Mouse (Mus musculus) layer of hippocampus, postnatal 25 days (tissue): ENCODE data around the gene Nanos2. TPM values are rescaled to one million over a fixed set of nuclear protein-coding genes. Genes with fewer than 3 reads are reported as not detected.

Experiments used
- DNase-seq, 2 experiments: peaks; one replicate each; pipeline ENCODE4 v3.0.0; 2022; ENCODE audit warnings: mixed read lengths in 2 of 2, low spot score in 1 of 2; ENCODE audit errors: extremely low spot score in 1 of 2
- total RNA-seq, 2 experiments: library from RNA; stranded (reverse); gene quantifications; 2 replicates each; pipeline ENCODE4 v1.2.3; 2021

The Nanos2 gene
- total RNA-seq, 2 experiments from 2014 or later, result 0.17 to 0.70 TPM

GRCm38 (mm10) chr7:19014452-19014851 is 27.3 kb downstream of the Nanos2 start:
- no peak for DNase-seq

GRCm38 (mm10) chr7:19016042-19016441 is 28.8 kb downstream of the Nanos2 start:
- DNase-seq, result no peak

GRCm38 (mm10) chr7:19017909-19018308 is 30.7 kb downstream of the Nanos2 start:
- DNase-seq, result no peak

- no peak for DNase-seq
Measured at GRCm38 (mm10) chr7:19021048-19021447, 33.8 kb downstream of the Nanos2 start.

GRCm38 (mm10) chr7:19022189-19022958 is 35.2 kb downstream of the Nanos2 start:
- no peak for DNase-seq

- no peak for DNase-seq
Measured at GRCm38 (mm10) chr7:19023357-19023814, 36.2 kb downstream of the Nanos2 start, which contains the start of gene Foxa3. Gene Foxa3 (minus strand): TSS chr7:19023538.

GRCm38 (mm10) chr7:19024096-19024506 is 36.9 kb downstream of the Nanos2 start, which contains the start of gene Sympk:
Gene Sympk (plus strand): TSS chr7:19024377.
- DNase-seq, result peak; percentile 83 to 86

GRCm38 (mm10) chr7:19024581-19025255 is 37.5 kb downstream of the Nanos2 start:
- peak in 1 of 2 experiments; percentile 26 for DNase-seq

- no peak for DNase-seq
Measured at GRCm38 (mm10) chr7:19028067-19028466, 40.9 kb downstream of the Nanos2 start.

GRCm38 (mm10) chr7:19029084-19029653 is 42.0 kb downstream of the Nanos2 start:
- DNase-seq, result peak in 1 of 2 experiments; percentile 43

- DNase-seq, result no peak
Measured at GRCm38 (mm10) chr7:19031641-19032040, 44.4 kb downstream of the Nanos2 start.

Other genes starting within 250 kb of the Nanos2 start
- gene Psg19, start 188.9 kb upstream of the Nanos2 start, total RNA-seq, result not detected
- not detected for gene Psg17, start 165.8 kb upstream of the Nanos2 start, total RNA-seq
- 1 to 10 TPM; 1.9 to 2.2 TPM for gene Mill2, start 147.4 kb upstream of the Nanos2 start, total RNA-seq
- 10 to 100 TPM in 1 of 2 experiments, 1 to 10 TPM in 1; 8.6 to 17.9 TPM for gene Pglyrp1, start 116.1 kb upstream of the Nanos2 start, total RNA-seq
- gene Ccdc61, start 77.0 kb upstream of the Nanos2 start, total RNA-seq, result 10 to 100 TPM in 1 of 2 experiments, 1 to 10 TPM in 1; 9.5 to 13.5 TPM
- gene Nova2, start 61.5 kb upstream of the Nanos2 start, total RNA-seq, result 10 to 100 TPM; 69.2 to 93.3 TPM
- 10 to 100 TPM; 44.9 to 48.3 TPM for gene Mypop, start 3.8 kb downstream of the Nanos2 start, total RNA-seq
- 10 to 100 TPM; 51.7 to 53.5 TPM for gene Irf2bp1, start 16.6 kb downstream of the Nanos2 start, total RNA-seq
- not detected for gene Foxa3, start 36.1 kb downstream of the Nanos2 start, total RNA-seq
- gene Sympk, start 37.0 kb downstream of the Nanos2 start, total RNA-seq, result 100 to 1,000 TPM; 111 to 113 TPM
- under 1 TPM in 1 of 2 experiments, not detected in 1; 0.10 TPM for gene Rsph6a, start 67.3 kb downstream of the Nanos2 start, total RNA-seq
- gene Dmwd, start 88.8 kb downstream of the Nanos2 start, total RNA-seq, result 100 to 1,000 TPM; 151 to 152 TPM
- 10 to 100 TPM; 26.7 to 39.3 TPM for gene Dmpk, start 96.4 kb downstream of the Nanos2 start, total RNA-seq
- 1 to 10 TPM; 1.8 to 2.6 TPM for gene Six5, start 107.2 kb downstream of the Nanos2 start, total RNA-seq
- under 1 TPM; 0.42 to 0.49 TPM for gene Gm4969, start 131.0 kb downstream of the Nanos2 start, total RNA-seq
- gene Fbxo46, start 132.5 kb downstream of the Nanos2 start, total RNA-seq, result 10 to 100 TPM; 13.2 to 14.2 TPM
- gene Qpctl, start 161.9 kb downstream of the Nanos2 start, total RNA-seq, result 10 to 100 TPM; 17.9 to 19.7 TPM
- gene Snrpd2, start 162.3 kb downstream of the Nanos2 start, total RNA-seq, result 10 to 100 TPM; 72.4 to 84.8 TPM
- gene Gipr, start 178.7 kb downstream of the Nanos2 start, total RNA-seq, result under 1 TPM; 0.37 to 0.77 TPM
- 100 to 1,000 TPM; 157 to 164 TPM for gene Eml2, start 189.0 kb downstream of the Nanos2 start, total RNA-seq
- 1 to 10 TPM; 2.2 to 2.5 TPM for gene Gpr4, start 225.1 kb downstream of the Nanos2 start, total RNA-seq
- gene Opa3, start 240.9 kb downstream of the Nanos2 start, total RNA-seq, result 10 to 100 TPM; 36.5 to 41.5 TPM